ENCODE assay signal across 10 mouse cellular contexts in the genomic region with DNA sequence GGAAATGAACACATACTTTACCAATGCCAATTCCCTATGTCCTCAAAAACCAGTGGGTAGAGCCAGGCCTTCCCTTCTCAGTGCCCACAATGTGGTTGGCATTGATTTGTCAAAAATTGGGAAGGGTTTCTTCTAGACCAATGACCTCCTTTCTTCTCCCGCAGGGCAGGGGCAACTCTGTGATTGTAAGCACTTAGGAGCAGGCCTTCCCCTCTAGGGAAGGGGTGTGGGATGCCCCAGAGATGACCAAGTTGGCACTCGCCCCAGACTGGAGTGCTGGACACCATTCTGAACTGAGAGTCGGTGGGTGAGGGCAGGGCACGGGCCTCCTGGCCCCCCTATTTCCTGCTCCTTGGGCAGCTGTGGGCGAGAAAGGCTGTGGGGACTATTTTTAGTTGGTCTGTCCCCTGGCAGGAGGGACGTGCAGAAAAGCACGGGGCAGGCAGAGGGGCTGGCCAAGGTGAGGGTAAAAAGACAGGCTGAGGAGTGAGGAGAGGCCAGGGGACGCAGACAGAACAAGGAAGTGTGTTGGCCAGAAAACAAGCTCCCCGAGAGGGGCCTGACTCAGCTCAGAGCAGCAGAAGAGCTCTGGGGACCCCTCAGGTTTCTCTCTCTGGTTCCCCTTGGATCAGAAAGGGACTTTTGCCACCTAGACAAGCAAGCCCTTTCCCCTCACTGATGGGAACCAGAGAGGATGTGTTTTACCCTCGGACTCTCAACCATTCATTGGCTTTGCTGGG. TPM values are rescaled to one million over a fixed set of nuclear protein-coding genes. Genes with fewer than 3 reads are reported as not detected.
DNase-seq lines count a peak whose midpoint lies in the region; ATAC-seq lines count a peak whose summit lies in the region.
"Had no signal": no experiment of that assay in that cellular context is flagged by ENCODE, and none has a peak within 500 bp of the region (broad histone marks: within the 10 kb centered on the region; RNA-seq: fewer than 3 reads in every experiment).

No protein-coding gene starts in this region.

- H3K4me3 ChIP-seq in intestine, embryonic 14.5 days (ENCODE audit: low read depth, low read length), result no peak overlapping the region
- no peak overlapping the region for H3K4me3 ChIP-seq in midbrain, embryonic 16.5 days (ENCODE audit: low read depth, low read length)

- no peaks in the 10 kb centered on the region for H3K27me3 ChIP-seq in intestine, embryonic 14.5 days (replicated peaks; ENCODE audit: control insufficient read depth, insufficient read depth, low read length)
- peaks cover 6% of the 10 kb centered on the region for H3K27me3 ChIP-seq in midbrain, embryonic 16.5 days (ENCODE audit: control insufficient read depth, insufficient read depth, low read depth, low read length)

- peak overlapping the region; percentile 33 for H3K4me2 ChIP-seq in intestine, embryonic 14.5 days (ENCODE audit: low read length)
- 0 out of 2 replicates have a peak overlapping the region, but pooled peaks have one; percentile 11 for H3K4me2 ChIP-seq in midbrain, embryonic 16.5 days (ENCODE audit: low read length)

- DNase-seq in adrenal gland, adult (ENCODE audit: inconsistent age in 2 of 2, low spot score in 1 of 2), result peak; percentile 32 to 63
- DNase-seq in adrenal gland, adult 8-10 months, result no peak
- DNase-seq in ovary, postnatal 14 days (ENCODE audit: low spot score), result peak; percentile 5
- no peak for DNase-seq in ovary, postnatal 10 days (ENCODE audit: low spot score)
- DNase-seq in intestine, embryonic 14.5 days (ENCODE audit: low spot score), result no peak
- DNase-seq in embryo, embryonic 9.5 days (ENCODE audit: extremely low spot score), result no peak
- no peak for DNase-seq in spleen, adult 18-20 months

- no peak for ATAC-seq in intestine, embryonic 14.5 days (replicated peaks; ENCODE audit: low FRiP score, low TSS enrichment, low read depth)
- no peak for ATAC-seq in midbrain, embryonic 16.5 days

- peak overlapping the region; percentile 84 for H3K27ac ChIP-seq in intestine, embryonic 14.5 days (ENCODE audit: low read depth)
- H3K27ac ChIP-seq in midbrain, embryonic 16.5 days (ENCODE audit: low read length), result peak overlapping the region; percentile 18; the same call in 1 of the 2 replicates

- H3K9ac ChIP-seq in intestine, embryonic 14.5 days (ENCODE audit: low read length), result no peak overlapping the region
- no peak overlapping the region for H3K9ac ChIP-seq in midbrain, embryonic 16.5 days (ENCODE audit: low read depth, low read length)

- H3K9me3 ChIP-seq in intestine, embryonic 14.5 days (ENCODE audit: control insufficient read depth, low read length), result no peaks in the 10 kb centered on the region
- no peaks in the 10 kb centered on the region for H3K9me3 ChIP-seq in midbrain, embryonic 16.5 days (replicated peaks; ENCODE audit: control insufficient read depth, low read length, poor library complexity, severe bottlenecking)

- 30% methylated on average over 10 of the region's 10 CpGs for WGBS in intestine, embryonic 14.5 days
- WGBS in midbrain, embryonic 16.5 days, result 50% methylated on average over 10 of the region's 10 CpGs

- H3K36me3 ChIP-seq in intestine, embryonic 14.5 days (ENCODE audit: control insufficient read depth, insufficient read depth, low read length), result no peaks in the 10 kb centered on the region
- no peaks in the 10 kb centered on the region for H3K36me3 ChIP-seq in midbrain, embryonic 16.5 days (ENCODE audit: control insufficient read depth, insufficient read depth, low read length)

- H3K4me1 ChIP-seq in intestine, embryonic 14.5 days (replicated peaks; ENCODE audit: control insufficient read depth, insufficient read depth, low read length), result peaks cover 87% of the 10 kb centered on the region
- peaks cover 45% of the 10 kb centered on the region for H3K4me1 ChIP-seq in midbrain, embryonic 16.5 days (ENCODE audit: control insufficient read depth, insufficient read depth, low read length)

RNA-seq across cellular contexts. Expression of a gene that starts 3.3 kb away (rescaled TPM):
- total RNA-seq in adrenal gland, adult 8-10 months (2022), result 10 to 100 TPM; 21.3 to 36.8 (median 30.8) TPM
- 42.4 and 43.6 TPM in 2 replicates for polyA plus RNA-seq in intestine, embryonic 14.5 days (2014; fragmentation: Nextera tagmentation; extraction: Ambion mirVana)
- polyA plus RNA-seq in midbrain, embryonic 16.5 days (2015; fragmentation: Nextera tagmentation; extraction: Ambion mirVana), result 9.5 and 9.6 TPM in 2 replicates

RNA-seq across cellular contexts. Expression of a gene that starts 23.3 kb away (rescaled TPM):
- under 1 TPM; 0.20 to 0.95 (median 0.72) TPM for total RNA-seq in adrenal gland, adult 8-10 months (2022)
- polyA plus RNA-seq in intestine, embryonic 14.5 days (2014; fragmentation: Nextera tagmentation; extraction: Ambion mirVana), result 32.5 and 32.9 TPM in 2 replicates
- polyA plus RNA-seq in midbrain, embryonic 16.5 days (2015; fragmentation: Nextera tagmentation; extraction: Ambion mirVana), result 2.4 TPM in 2 replicates

RNA-seq across cellular contexts. Expression of a gene that starts 51.9 kb away (rescaled TPM):
- not detected for total RNA-seq in adrenal gland, adult 8-10 months (2022)
- polyA plus RNA-seq in intestine, embryonic 14.5 days (2014; fragmentation: Nextera tagmentation; extraction: Ambion mirVana), result 0.22 TPM in 1 of 2 replicates, not detected in the other
- 1.0 and 1.9 TPM in 2 replicates for polyA plus RNA-seq in midbrain, embryonic 16.5 days (2015; fragmentation: Nextera tagmentation; extraction: Ambion mirVana)
- total RNA-seq: common myeloid progenitor, adult 5-6 weeks; neutrophil, adult 5-6 weeks had no signal

Comparison
In these comparisons a context has a peak if more than half of its experiments do, and no peak if none do; other contexts are left out.
1. DNase-seq: peak in adrenal gland, adult (2 of 2) and ovary, postnatal 14 days (single experiment); none in adrenal gland, adult 8-10 months (single experiment), ovary, postnatal 10 days (single experiment), intestine, embryonic 14.5 days (single experiment), embryo, embryonic 9.5 days (single experiment) and spleen, adult 18-20 months (0 of 2).